Mouse (Mus musculus) granulocyte monocyte progenitor cell, adult 5-6 weeks (primary cell): Measurements from ENCODE around the gene Gcnt4. TPM values are rescaled to one million over a fixed set of nuclear protein-coding genes. Genes with fewer than 3 reads are reported as not detected.

Source experiments
- ATAC-seq: replicated peaks from 2 replicates; pipeline ENCODE4 v1.8.0; 2016; ENCODE audit warnings: mild to moderate bottlenecking, moderate TSS enrichment, inconsistent platforms; ENCODE audit not compliant: poor library complexity, severe bottlenecking
- total RNA-seq, 2 experiments: library from RNA; stranded (forward) in 1 of 2; stranded (reverse) in 1 of 2; fragments of 200-712, 200-1000 nt in 1 of 2; fragments of >200 nt in 1 of 2; fragmentation: Nextera tagmentation in 1 of 2; gene quantifications; 2 replicates each; pipeline ENCODE4 v1.2.3; 2014 to 2017

The Gcnt4 gene
- total RNA-seq, 2 experiments from 2014 or later: 0.69 to 0.88 TPM

- ATAC-seq: no peak
Measured at GRCm38 (mm10) chr13:96989129-96989528, 64.6 kb downstream of the Gcnt4 start.

- ATAC-seq: peak; percentile 52
Measured at GRCm38 (mm10) chr13:96990045-96990444, 65.6 kb downstream of the Gcnt4 start.

GRCm38 (mm10) chr13:96990561-96991265 lies 66.2 kb downstream of the Gcnt4 start:
- ATAC-seq: peak; percentile 80

GRCm38 (mm10) chr13:96993291-96993989 lies 69.0 kb downstream of the Gcnt4 start:
- ATAC-seq: no peak

- peak; percentile 63 for ATAC-seq
Measured at GRCm38 (mm10) chr13:96995243-96995642, 70.8 kb downstream of the Gcnt4 start.

- 0 out of 2 replicates have a peak, but pooled peaks have one; percentile 17 for ATAC-seq
Measured at GRCm38 (mm10) chr13:96997080-96997479, 72.6 kb downstream of the Gcnt4 start.

Other genes starting within 250 kb of the Gcnt4 start
- gene Ankrd31, start 176.4 kb upstream of the Gcnt4 start, total RNA-seq (2014; fragmentation: Nextera tagmentation): not detected in 2 replicates
- not detected in 2 replicates for gene Ankrd31, start 176.4 kb upstream of the Gcnt4 start, total RNA-seq (2017)
- not detected in 2 replicates for gene 1700029F12Rik, start 109.7 kb downstream of the Gcnt4 start, total RNA-seq (2014; fragmentation: Nextera tagmentation)
- not detected in 2 replicates for gene 1700029F12Rik, start 109.7 kb downstream of the Gcnt4 start, total RNA-seq (2017)
- gene Fam169a, start 142.6 kb downstream of the Gcnt4 start, total RNA-seq (2014; fragmentation: Nextera tagmentation): not detected in 2 replicates
- 0.47 and 0.88 TPM in 2 replicates for gene Fam169a, start 142.6 kb downstream of the Gcnt4 start, total RNA-seq (2017)
- gene Gm6169, start 174.5 kb downstream of the Gcnt4 start, total RNA-seq (2014; fragmentation: Nextera tagmentation): 0.47 and 5.7 TPM in 2 replicates
- 1.4 TPM in 1 of 2 replicates, not detected in the other for gene Gm6169, start 174.5 kb downstream of the Gcnt4 start, total RNA-seq (2017)
- 24.2 and 25.0 TPM in 2 replicates for gene Gfm2, start 213.2 kb downstream of the Gcnt4 start, total RNA-seq (2014; fragmentation: Nextera tagmentation)
- gene Gfm2, start 213.2 kb downstream of the Gcnt4 start, total RNA-seq (2017): 27.9 and 38.1 TPM in 2 replicates
- gene Nsa2, start 213.2 kb downstream of the Gcnt4 start, total RNA-seq (2014; fragmentation: Nextera tagmentation): 192 and 208 TPM in 2 replicates
- gene Nsa2, start 213.2 kb downstream of the Gcnt4 start, total RNA-seq (2017): 335 and 341 TPM in 2 replicates